Mouse (Mus musculus): ENCODE measurements around the gene Gimap5. TPM values are rescaled to one million over a fixed set of nuclear protein-coding genes. Genes with fewer than 3 reads are reported as not detected.

Gene Gimap5
- polyA plus RNA-seq, 1 experiment from 2014 or later, result 1.6 TPM

DNA sequence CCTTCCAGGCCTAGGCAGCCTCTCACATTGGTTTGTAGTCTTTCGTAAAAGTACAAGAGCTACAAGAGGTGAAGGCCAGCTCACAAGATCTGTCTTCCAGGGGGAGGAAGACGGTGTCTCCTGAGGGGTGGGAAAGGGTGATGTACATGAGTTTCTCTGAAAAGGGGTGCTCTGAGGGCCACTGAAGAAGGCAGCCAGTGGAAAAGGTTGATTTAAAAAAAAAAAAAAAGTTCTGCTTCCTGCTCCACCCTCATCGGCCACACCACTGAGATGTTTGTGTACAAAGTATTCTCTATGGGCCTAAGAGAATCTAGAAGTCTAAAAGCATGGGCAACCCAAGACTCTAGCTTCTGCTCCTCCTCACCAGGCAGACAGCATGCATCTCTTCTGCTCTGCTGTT is 24.7 kb downstream of the Gimap5 start, which contains the start of gene Gimap3:
TSS of gene Gimap3 (minus strand) at position 156 of the 400 bp plus-strand sequence.
- no peak for ATAC-seq (ENCODE audit: insufficient number of reproducible peaks, insufficient read depth, low FRiP score, low TSS enrichment, low read depth)
- Histone ChIP-seq H3K4me2 (no peak within 1 kb of the TSS), H3K9me3 (no peaks in the 10 kb centered on the region), H3K4me3 (replicated peaks) (no peak within 1 kb of the TSS), H3K4me1 (replicated peaks) (0 out of 2 replicates have a peak, but pooled peaks cover 2% of the 10 kb centered on the region), H3K27me3 (no peaks in the 10 kb centered on the region), H3K9ac (replicated peaks) (no peak within 1 kb of the TSS), H3K27ac (no peak within 1 kb of the TSS), H3K36me3 (no peaks in the 10 kb centered on the region)
- WGBS, result 93% methylated on average over 3 of the region's 3 CpGs

DNA sequence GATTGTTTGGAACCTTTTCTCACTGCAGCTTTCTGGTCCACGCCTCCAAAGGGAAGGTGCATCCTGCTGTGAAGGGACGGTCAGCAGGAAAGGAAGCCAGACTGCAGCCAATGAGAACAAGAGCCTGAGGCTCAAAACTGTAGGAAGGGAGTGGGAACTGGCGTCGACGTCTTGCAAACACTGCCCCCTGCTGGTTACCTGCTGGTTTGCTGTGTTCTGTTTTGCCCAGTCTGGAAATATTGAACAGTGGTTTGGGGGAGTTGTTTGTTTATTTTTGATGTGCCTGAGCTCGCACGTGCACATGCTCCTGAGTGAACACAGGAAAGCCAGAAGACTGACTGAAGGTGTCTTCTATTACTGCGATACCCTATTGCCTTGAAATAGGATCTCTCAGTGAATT is 26.0 kb downstream of the Gimap5 start:
- Histone ChIP-seq H3K27me3 (no peaks in the 10 kb centered on the region), H3K4me1 (replicated peaks) (0 out of 2 replicates have a peak, but pooled peaks cover 2% of the 10 kb centered on the region), H3K9me3 (no peaks in the 10 kb centered on the region), H3K27ac (no peak overlapping the region), H3K9ac (replicated peaks) (no peak overlapping the region), H3K36me3 (no peaks in the 10 kb centered on the region), H3K4me3 (replicated peaks) (no peak overlapping the region), H3K4me2 (no peak overlapping the region)
- 10% methylated on average over 8 of the region's 8 CpGs for WGBS
- ATAC-seq (ENCODE audit: insufficient number of reproducible peaks, insufficient read depth, low FRiP score, low TSS enrichment, low read depth), result no peak; the same call in 1 of the 2 replicates

DNA sequence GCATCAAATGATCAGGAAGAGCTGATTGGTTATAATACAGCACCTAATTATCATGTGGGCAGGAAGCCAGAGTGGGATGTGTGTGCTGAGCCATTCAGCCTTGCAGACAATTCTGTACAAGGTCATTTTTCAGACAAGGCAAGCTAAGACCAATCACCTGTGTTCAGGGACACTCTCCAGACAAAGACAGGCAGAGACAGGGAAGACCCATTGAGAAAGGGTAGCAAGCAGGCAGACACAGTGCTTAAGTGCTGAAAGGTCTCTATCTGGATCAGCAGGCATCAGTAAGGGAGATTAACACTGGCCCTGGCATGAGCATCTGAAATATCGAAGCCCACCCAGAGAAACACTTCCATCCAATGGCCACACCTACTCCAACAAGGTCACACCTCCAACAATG is 38.4 kb downstream of the Gimap5 start:
- Histone ChIP-seq H3K27me3 (no peaks in the 10 kb centered on the region), H3K4me3 (replicated peaks) (no peak overlapping the region), H3K9me3 (no peaks in the 10 kb centered on the region), H3K4me1 (replicated peaks) (no peaks in the 10 kb centered on the region), H3K9ac (replicated peaks) (no peak overlapping the region), H3K27ac (no peak overlapping the region), H3K4me2 (no peak overlapping the region), H3K36me3 (no peaks in the 10 kb centered on the region)
- ATAC-seq (ENCODE audit: insufficient number of reproducible peaks, insufficient read depth, low FRiP score, low TSS enrichment, low read depth), result no peak
- 92% methylated on average over 1 of the region's 1 CpGs for WGBS

DNA sequence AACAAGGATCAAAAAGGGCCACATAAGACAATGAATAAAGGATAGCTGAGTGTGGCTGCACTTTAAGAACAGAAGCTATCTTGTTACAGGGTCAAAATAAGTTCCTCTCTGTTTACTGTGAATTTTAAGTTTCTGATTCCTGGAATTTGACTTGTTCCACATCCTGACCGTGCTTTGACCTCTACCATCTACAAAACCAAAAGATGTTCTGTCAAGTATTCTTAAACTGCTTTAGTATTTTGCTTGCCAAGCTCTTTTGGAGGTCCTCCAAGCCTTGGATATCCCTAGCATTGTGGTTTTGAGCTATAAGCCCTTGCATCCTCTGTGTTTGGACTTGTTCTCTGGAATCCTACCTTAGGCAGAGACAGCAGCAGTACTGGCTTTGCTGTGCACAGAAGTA is 39.2 kb downstream of the Gimap5 start:
- no peak overlapping the region for H3K27ac ChIP-seq
- no peak overlapping the region for H3K9ac ChIP-seq (replicated peaks)
- H3K4me2 ChIP-seq, result no peak overlapping the region
- 82% methylated on average over 1 of the region's 1 CpGs for whole genome bisulfite sequencing
- ATAC-seq (ENCODE audit: insufficient number of reproducible peaks, insufficient read depth, low FRiP score, low TSS enrichment, low read depth), result no peak
- H3K9me3 ChIP-seq, result no peaks in the 10 kb centered on the region
- H3K36me3 ChIP-seq, result no peaks in the 10 kb centered on the region
- no peaks in the 10 kb centered on the region for H3K27me3 ChIP-seq
- no peaks in the 10 kb centered on the region for H3K4me1 ChIP-seq (replicated peaks)
- no peak overlapping the region for H3K4me3 ChIP-seq (replicated peaks)

DNA sequence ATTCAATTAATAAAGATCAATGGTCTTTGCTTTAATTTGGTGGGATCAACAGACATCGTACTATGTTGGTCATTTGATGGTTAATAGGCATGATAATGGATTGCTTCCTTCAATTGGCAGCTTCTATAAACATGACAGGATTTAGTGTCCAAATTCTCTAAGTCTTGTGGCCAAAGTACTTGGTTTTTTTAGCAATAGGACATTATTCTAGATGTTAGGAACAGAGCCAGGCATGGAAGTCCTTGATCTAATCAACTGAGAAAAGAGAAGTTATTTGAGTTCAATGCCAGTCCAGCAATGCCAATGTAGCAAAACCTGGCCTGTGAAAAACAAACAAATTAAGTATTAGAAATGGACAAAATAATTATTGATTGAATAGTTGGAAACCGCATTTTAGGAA is 39.6 kb downstream of the Gimap5 start:
- H3K27ac ChIP-seq, result no peak overlapping the region
- H3K4me2 ChIP-seq, result no peak overlapping the region
- no peak for ATAC-seq (ENCODE audit: insufficient number of reproducible peaks, insufficient read depth, low FRiP score, low TSS enrichment, low read depth)
- H3K4me3 ChIP-seq (replicated peaks), result no peak overlapping the region
- no peak overlapping the region for H3K9ac ChIP-seq (replicated peaks)
- H3K4me1 ChIP-seq (replicated peaks), result no peaks in the 10 kb centered on the region
- H3K36me3 ChIP-seq, result no peaks in the 10 kb centered on the region
- no peaks in the 10 kb centered on the region for H3K9me3 ChIP-seq
- 78% methylated on average over 2 of the region's 2 CpGs for WGBS
- no peaks in the 10 kb centered on the region for H3K27me3 ChIP-seq

DNA sequence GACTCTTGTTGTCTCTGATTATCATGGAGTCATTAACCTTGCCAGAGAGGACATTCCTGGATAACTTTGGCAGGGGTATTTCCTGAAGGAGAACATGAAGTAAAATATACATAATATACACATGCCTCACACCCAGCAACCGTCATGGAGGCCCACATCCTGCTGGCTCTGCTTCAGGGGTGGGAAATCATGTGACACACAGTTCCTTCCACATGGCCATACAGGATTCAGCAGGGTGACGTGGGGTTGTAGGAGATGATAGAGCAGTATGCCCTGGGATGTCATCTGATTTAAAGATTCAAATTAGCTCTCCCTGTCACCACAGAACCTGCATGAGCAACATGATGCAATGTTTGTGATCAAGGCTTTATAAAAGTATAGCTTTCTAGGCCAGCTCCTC is 41.9 kb downstream of the Gimap5 start:
- ATAC-seq (ENCODE audit: insufficient number of reproducible peaks, insufficient read depth, low FRiP score, low TSS enrichment, low read depth), result no peak

DNA sequence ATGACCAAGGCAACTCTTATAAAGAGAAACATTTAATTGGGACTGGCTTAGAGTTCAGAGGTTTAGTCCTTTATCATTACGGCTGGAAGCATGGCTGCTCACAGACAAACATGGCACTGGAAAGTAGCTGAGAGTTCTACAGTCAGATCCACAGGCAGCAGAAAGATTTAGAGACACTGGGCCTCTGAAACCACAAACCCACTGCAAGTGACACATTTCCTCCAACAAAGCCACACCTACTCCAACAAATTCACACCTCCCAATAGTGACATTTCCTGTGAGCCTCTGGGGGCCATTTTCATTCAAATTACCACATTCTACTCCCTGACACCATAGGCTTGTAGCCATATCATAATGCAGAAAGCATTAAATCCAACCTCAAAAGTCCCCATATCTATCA is 55.9 kb downstream of the Gimap5 start:
- Histone ChIP-seq H3K4me1 (replicated peaks) (no peaks in the 10 kb centered on the region), H3K4me2 (no peak overlapping the region), H3K9ac (replicated peaks) (no peak overlapping the region), H3K27me3 (no peaks in the 10 kb centered on the region), H3K9me3 (no peaks in the 10 kb centered on the region), H3K36me3 (no peaks in the 10 kb centered on the region), H3K4me3 (replicated peaks) (no peak overlapping the region), H3K27ac (no peak overlapping the region)
- WGBS, result 89% methylated on average over 1 of the region's 1 CpGs
- ATAC-seq (ENCODE audit: insufficient number of reproducible peaks, insufficient read depth, low FRiP score, low TSS enrichment, low read depth), result no peak

More for the DNA sequence above, 41.9 kb downstream of the Gimap5 start:
- WGBS, result 90% methylated on average over 2 of the region's 2 CpGs
- H3K9me3 ChIP-seq, result no peaks in the 10 kb centered on the region
- no peak overlapping the region for H3K27ac ChIP-seq
- no peaks in the 10 kb centered on the region for H3K27me3 ChIP-seq
- no peak overlapping the region for H3K9ac ChIP-seq (replicated peaks)
- H3K4me2 ChIP-seq, result no peak overlapping the region
- no peak overlapping the region for H3K4me3 ChIP-seq (replicated peaks)
- H3K36me3 ChIP-seq, result no peaks in the 10 kb centered on the region
- H3K4me1 ChIP-seq (replicated peaks), result no peaks in the 10 kb centered on the region

DNA sequence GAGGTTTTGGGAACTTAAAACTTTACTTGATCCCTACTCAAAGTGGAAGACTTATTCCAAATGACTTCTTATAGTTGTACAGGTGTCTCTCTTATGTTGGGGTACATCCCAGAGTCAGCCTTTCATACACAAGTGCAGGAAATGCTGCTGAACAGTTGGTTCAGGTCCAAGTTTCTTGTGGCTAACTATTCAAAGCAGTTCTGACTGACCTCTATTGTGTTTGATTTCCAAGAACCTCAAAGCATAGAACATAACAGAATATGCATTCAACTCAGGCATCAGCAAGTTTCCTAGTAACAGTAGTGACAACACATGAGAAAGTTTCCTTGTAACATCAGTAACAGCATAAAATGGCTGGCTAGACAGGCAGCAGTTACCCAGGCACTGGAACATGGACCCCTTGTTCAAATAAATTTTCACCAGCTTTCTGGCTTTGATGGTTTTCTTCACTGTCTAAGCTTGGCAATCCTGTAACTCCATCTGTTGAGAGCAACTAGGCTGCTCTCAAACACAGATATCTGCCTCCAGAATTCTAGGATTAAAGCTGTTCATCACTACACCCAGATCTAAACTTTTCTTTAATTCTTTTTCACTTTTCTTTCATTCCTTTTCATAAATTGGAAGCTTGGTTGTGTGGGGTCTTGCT is 57.5 kb downstream of the Gimap5 start:
- ATAC-seq (ENCODE audit: insufficient number of reproducible peaks, insufficient read depth, low FRiP score, low TSS enrichment, low read depth), result no peak
- H3K9ac ChIP-seq (replicated peaks), result no peak overlapping the region
- no peak overlapping the region for H3K27ac ChIP-seq
- H3K9me3 ChIP-seq, result no peaks in the 10 kb centered on the region
- no peak overlapping the region for H3K4me3 ChIP-seq (replicated peaks)
- no peaks in the 10 kb centered on the region for H3K27me3 ChIP-seq
- H3K36me3 ChIP-seq, result no peaks in the 10 kb centered on the region
- H3K4me2 ChIP-seq, result no peak overlapping the region
- no peaks in the 10 kb centered on the region for H3K4me1 ChIP-seq (replicated peaks)

Other genes with a start within 250 kb of the Gimap5 start
- gene Atp6v0e2, start 208.6 kb upstream of the Gimap5 start, polyA plus RNA-seq (2016; fragmentation: Nextera tagmentation; extraction: Ambion mirVana), result 5.5 and 6.9 TPM in 2 replicates
- gene Lrrc61, start 191.4 kb upstream of the Gimap5 start, polyA plus RNA-seq (2016; fragmentation: Nextera tagmentation; extraction: Ambion mirVana), result 9.0 and 11.4 TPM in 2 replicates
- gene Rarres2, start 173.4 kb upstream of the Gimap5 start, polyA plus RNA-seq (2016; fragmentation: Nextera tagmentation; extraction: Ambion mirVana), result 4.9 and 6.9 TPM in 2 replicates
- not detected in 2 replicates for gene Gm45021, start 156.6 kb upstream of the Gimap5 start, polyA plus RNA-seq (2016; fragmentation: Nextera tagmentation; extraction: Ambion mirVana)
- 43.2 and 46.4 TPM in 2 replicates for gene Repin1, start 152.3 kb upstream of the Gimap5 start, polyA plus RNA-seq (2016; fragmentation: Nextera tagmentation; extraction: Ambion mirVana)
- gene Gm44965, start 152.3 kb upstream of the Gimap5 start, polyA plus RNA-seq (2016; fragmentation: Nextera tagmentation; extraction: Ambion mirVana), result 0.72 TPM in 1 of 2 replicates, not detected in the other
- gene Zfp775, start 144.1 kb upstream of the Gimap5 start, polyA plus RNA-seq (2016; fragmentation: Nextera tagmentation; extraction: Ambion mirVana), result 9.7 and 10.5 TPM in 2 replicates
- 0.79 and 1.3 TPM in 2 replicates for gene AI854703, start 119.4 kb upstream of the Gimap5 start, polyA plus RNA-seq (2016; fragmentation: Nextera tagmentation; extraction: Ambion mirVana)
- gene Gimap8, start 99.0 kb upstream of the Gimap5 start, polyA plus RNA-seq (2016; fragmentation: Nextera tagmentation; extraction: Ambion mirVana), result 0.66 and 0.74 TPM in 2 replicates
- 5.8 and 5.9 TPM in 2 replicates for gene Gimap9, start 70.1 kb upstream of the Gimap5 start, polyA plus RNA-seq (2016; fragmentation: Nextera tagmentation; extraction: Ambion mirVana)
- 10.0 and 10.5 TPM in 2 replicates for gene Gimap4, start 61.6 kb upstream of the Gimap5 start, polyA plus RNA-seq (2016; fragmentation: Nextera tagmentation; extraction: Ambion mirVana)
- 12.9 and 14.1 TPM in 2 replicates for gene Gimap6, start 38.0 kb upstream of the Gimap5 start, polyA plus RNA-seq (2016; fragmentation: Nextera tagmentation; extraction: Ambion mirVana)
- 1.6 and 2.5 TPM in 2 replicates for gene Gm28053, start 27.6 kb upstream of the Gimap5 start, polyA plus RNA-seq (2016; fragmentation: Nextera tagmentation; extraction: Ambion mirVana)
- gene Gimap7, start 27.6 kb upstream of the Gimap5 start, polyA plus RNA-seq (2016; fragmentation: Nextera tagmentation; extraction: Ambion mirVana), result not detected in 2 replicates
- gene Gimap1, start 7.1 kb upstream of the Gimap5 start, polyA plus RNA-seq (2016; fragmentation: Nextera tagmentation; extraction: Ambion mirVana), result 7.6 and 7.9 TPM in 2 replicates
- gene Gimap3, start 24.7 kb downstream of the Gimap5 start, polyA plus RNA-seq (2016; fragmentation: Nextera tagmentation; extraction: Ambion mirVana), result not detected in 2 replicates
- 37.4 and 38.9 TPM in 2 replicates for gene Tmem176a, start 94.7 kb downstream of the Gimap5 start, polyA plus RNA-seq (2016; fragmentation: Nextera tagmentation; extraction: Ambion mirVana)
- gene Tmem176b, start 95.3 kb downstream of the Gimap5 start, polyA plus RNA-seq (2016; fragmentation: Nextera tagmentation; extraction: Ambion mirVana), result 120 and 128 TPM in 2 replicates
- not detected in 2 replicates for gene Aoc1, start 126.7 kb downstream of the Gimap5 start, polyA plus RNA-seq (2016; fragmentation: Nextera tagmentation; extraction: Ambion mirVana)
- not detected in 2 replicates for gene 1600015I10Rik, start 183.7 kb downstream of the Gimap5 start, polyA plus RNA-seq (2016; fragmentation: Nextera tagmentation; extraction: Ambion mirVana)
- gene Doxl2, start 228.8 kb downstream of the Gimap5 start, polyA plus RNA-seq (2016; fragmentation: Nextera tagmentation; extraction: Ambion mirVana), result not detected in 2 replicates
- gene Svs1, start 240.7 kb downstream of the Gimap5 start, polyA plus RNA-seq (2016; fragmentation: Nextera tagmentation; extraction: Ambion mirVana), result not detected in 2 replicates